Comparison of ENCODE assay signal across 8 mouse cellular contexts in genomic region chr7:30957367-30957783, GRCm38 (mm10). TPM values are rescaled to one million over a fixed set of nuclear protein-coding genes. Genes with fewer than 3 reads are reported as not detected.
A peak's percentile ranks its signal among the peaks of the same experiment; 100 is the strongest.
DNase-seq lines count a peak whose midpoint lies in the region; ATAC-seq and TF ChIP-seq lines count a peak whose summit lies in the region.

No protein-coding gene starts in this region.

- TF ChIP-seq POLR2A in cerebellum, adult 2 months (IDR thresholded peaks at IDR 0.05; ENCODE audit: borderline replicate concordance, insufficient read depth, low read length), result peak; percentile 69

- TF ChIP-seq EP300 in lung, postnatal 0 days (IDR thresholded peaks at IDR 0.05), result no peak

- no peaks in the 10 kb centered on the region for H3K27me3 ChIP-seq in cerebellum, adult 2 months (ENCODE audit: control insufficient read depth, insufficient read depth, low read length)
- H3K27me3 ChIP-seq in lung, postnatal 0 days (replicated peaks; ENCODE audit: insufficient read depth, low read length), result no peaks in the 10 kb centered on the region

- H3K4me1 ChIP-seq in cerebellum, adult 2 months (ENCODE audit: control insufficient read depth, insufficient read depth, low read length), result peaks cover 18% of the 10 kb centered on the region
- H3K4me1 ChIP-seq in lung, postnatal 0 days (ENCODE audit: insufficient read depth, low read depth, low read length), result peaks cover 17% of the 10 kb centered on the region

- no peaks in the 10 kb centered on the region for H3K9me3 ChIP-seq in lung, postnatal 0 days (ENCODE audit: low read length)

- peak; percentile 30 to 54 for ATAC-seq in hematopoietic stem cell, adult 5-6 weeks (replicated peaks in 1 of 2; ENCODE audit: insufficient read depth in 1 of 2, low FRiP score in 2 of 2, low TSS enrichment in 1 of 2, low read depth in 1 of 2, poor library complexity in 2 of 2, severe bottlenecking in 2 of 2)
- peak; percentile 66 for ATAC-seq in lung, postnatal 0 days

- H3K4me2 ChIP-seq in lung, postnatal 0 days (replicated peaks; ENCODE audit: low read depth, low read length), result peak overlapping the region; percentile 78

- no peak for TF ChIP-seq CTCF in cerebellum, adult 2 months (IDR thresholded peaks at IDR 0.05; ENCODE audit: borderline replicate concordance, insufficient read depth, low read depth, low read length)
- no peak for TF ChIP-seq CTCF in lung, postnatal 0 days (IDR thresholded peaks at IDR 0.05)

- H3K9ac ChIP-seq in lung, postnatal 0 days (replicated peaks; ENCODE audit: low read depth), result peak overlapping the region; percentile 98

- peak overlapping the region; percentile 91 for H3K4me3 ChIP-seq in cerebellum, adult 2 months (replicated peaks; ENCODE audit: insufficient read depth, low read depth, low read length)
- H3K4me3 ChIP-seq in lung, postnatal 0 days (ENCODE audit: low read depth, low read length), result peak overlapping the region; percentile 96

- H3K36me3 ChIP-seq in lung, postnatal 0 days (ENCODE audit: insufficient read depth, low read length), result peaks cover 12% of the 10 kb centered on the region

- DNase-seq in MEL-GATA-1-ER (ENCODE audit: extremely low read depth, low read depth), result peak; percentile 58
- DNase-seq in cerebellum, adult 2 months, result peak; percentile 91 to 98
- peak; percentile 89 for DNase-seq in forelimb bud, embryonic 11.5 days (ENCODE audit: low read depth, low spot score)
- DNase-seq in layer of hippocampus, adult 9-11 months, result peak; percentile 90
- peak; percentile 90 for DNase-seq in lung, postnatal 0 days (ENCODE audit: low spot score)
- DNase-seq in retina, adult 2 months (ENCODE audit: low read depth, low spot score), result peak; percentile 82
- DNase-seq in thymus, postnatal 36 days, result peak; percentile 93 to 94

- WGBS in cerebellum, adult 2 months, result under 1% methylated on average over 43 of the region's 43 CpGs
- under 1% methylated on average over 42 of the region's 43 CpGs for WGBS in lung, postnatal 0 days

- H3K27ac ChIP-seq in cerebellum, adult 2 months (ENCODE audit: insufficient read depth, low read length), result peak overlapping the region; percentile 99
- peak overlapping the region; percentile 98 for H3K27ac ChIP-seq in lung, postnatal 0 days (ENCODE audit: low read length)

RNA-seq across cellular contexts. Expression of gene Usf2, which starts 0.8 kb away (rescaled TPM):
- 226 and 230 TPM in 2 replicates for polyA plus RNA-seq in cerebellum, adult 2 months (2012; rRNA removed)
- 120 and 164 TPM in 2 replicates for total RNA-seq in hematopoietic stem cell, adult 5-6 weeks (2017)
- polyA plus RNA-seq in lung, postnatal 0 days (2015; fragmentation: Nextera tagmentation; extraction: Ambion mirVana), result 19.6 and 21.1 TPM in 2 replicates

RNA-seq across cellular contexts. Expression of gene Hamp, which starts 13.5 kb away (rescaled TPM):
- not detected in 2 replicates for polyA plus RNA-seq in cerebellum, adult 2 months (2012; rRNA removed)
- not detected in 2 replicates for total RNA-seq in hematopoietic stem cell, adult 5-6 weeks (2017)
- not detected in 2 replicates for polyA plus RNA-seq in lung, postnatal 0 days (2015; fragmentation: Nextera tagmentation; extraction: Ambion mirVana)

RNA-seq across cellular contexts. Expression of gene Lsr, which starts 15.9 kb away (rescaled TPM):
- 9.2 and 9.4 TPM in 2 replicates for polyA plus RNA-seq in cerebellum, adult 2 months (2012; rRNA removed)
- 1.2 and 2.4 TPM in 2 replicates for total RNA-seq in hematopoietic stem cell, adult 5-6 weeks (2017)
- 53.8 and 57.9 TPM in 2 replicates for polyA plus RNA-seq in lung, postnatal 0 days (2015; fragmentation: Nextera tagmentation; extraction: Ambion mirVana)

RNA-seq across cellular contexts. Expression of gene Fam187b, which starts 16.2 kb away (rescaled TPM):
- 0.13 and 0.29 TPM in 2 replicates for polyA plus RNA-seq in cerebellum, adult 2 months (2012; rRNA removed)
- total RNA-seq in hematopoietic stem cell, adult 5-6 weeks (2017), result not detected in 2 replicates
- polyA plus RNA-seq in lung, postnatal 0 days (2015; fragmentation: Nextera tagmentation; extraction: Ambion mirVana), result 9.5 and 12.3 TPM in 2 replicates

RNA-seq across cellular contexts. Expression of gene Hamp2, which starts 32.9 kb away (rescaled TPM):
- not detected in 2 replicates for polyA plus RNA-seq in cerebellum, adult 2 months (2012; rRNA removed)
- total RNA-seq in hematopoietic stem cell, adult 5-6 weeks (2017), result not detected in 2 replicates
- polyA plus RNA-seq in lung, postnatal 0 days (2015; fragmentation: Nextera tagmentation; extraction: Ambion mirVana), result not detected in 2 replicates

Comparison
In these comparisons a context has a peak if more than half of its experiments do, and no peak if none do; other contexts are left out.
1. Peak in every context shown above with its lines: DNase-seq, ATAC-seq, H3K4me3 ChIP-seq and H3K27ac ChIP-seq.
2. RNA of gene Usf2, which starts 0.8 kb away (polyA plus RNA-seq): 226 to 230 TPM in cerebellum, adult 2 months; 19.6 to 21.1 TPM in lung, postnatal 0 days; every median in the first group is over 10 times any median in the second.